Mouse (Mus musculus) midbrain, embryonic 15.5 days (tissue): ENCODE measurements around the gene Ccr8. TPM values are rescaled to one million over a fixed set of nuclear protein-coding genes. Genes with fewer than 3 reads are reported as not detected.

Experiments used
- ATAC-seq: fragments of 200-750 bp; cut with Nextera tagmentation; replicated peaks from 2 replicates; pipeline ENCODE4 v1.8.0; 2017; ENCODE audit warnings: moderate TSS enrichment
- H3K27ac ChIP-seq: fragments of 300-500 bp; sonication (generic); 2 replicates; pipeline ENCODE4 v1.5.1; 2015; ENCODE audit warnings: mild to moderate bottlenecking, inconsistent platforms
- H3K27me3 ChIP-seq: fragments of 300-500 bp; sonication (generic); replicated peaks from 2 replicates; pipeline ENCODE4 v1.6.1; 2015; ENCODE audit warnings: inconsistent platforms
- H3K36me3 ChIP-seq: fragments of 300-500 bp; sonication (generic); replicated peaks from 2 replicates; pipeline ENCODE4 v1.6.1; 2015; ENCODE audit warnings: inconsistent platforms
- H3K4me1 ChIP-seq: fragments of 300-500 bp; sonication (generic); 2 replicates; pipeline ENCODE4 v1.6.1; 2015; ENCODE audit warnings: inconsistent platforms
- H3K4me2 ChIP-seq: fragments of 300-500 bp; sonication (generic); 2 replicates; pipeline ENCODE4 v1.6.1; 2015; ENCODE audit warnings: inconsistent platforms, mild to moderate bottlenecking, moderate library complexity
- H3K4me3 ChIP-seq: fragments of 300-500 bp; sonication (generic); 2 replicates; pipeline ENCODE4 v1.5.1; 2015; ENCODE audit warnings: mild to moderate bottlenecking, inconsistent platforms
- H3K9ac ChIP-seq: fragments of 300-500 bp; sonication (generic); 2 replicates; pipeline ENCODE4 v1.6.1; 2015; ENCODE audit warnings: mild to moderate bottlenecking, inconsistent platforms
- H3K9me3 ChIP-seq: fragments of 300-500 bp; sonication (generic); 2 replicates; pipeline ENCODE4 v1.6.1; 2016; ENCODE audit warnings: inconsistent platforms
- WGBS: fragments of 180-500 bp; shearing (Covaris S2); methylation state at CpG from one replicate; pipeline ENCODE4 v1.1.7; 2015; ENCODE audit warnings: mixed read lengths; 5-methylcytosine and 5-hydroxymethylcytosine counted together
- polyA plus RNA-seq: library from polyadenylated mRNA; unstranded; fragments of >200 nt; fragmentation: Nextera tagmentation; extraction: Ambion mirVana; gene quantifications from 2 replicates; pipeline ENCODE4 v1.2.1, GENCODE M21; 2015

The Ccr8 gene
- polyA plus RNA-seq: not detected in 2 replicates

- no peak within 1 kb of the TSS for H3K4me3 ChIP-seq
- no peak within 1 kb of the TSS for H3K9ac ChIP-seq
- H3K36me3 ChIP-seq: no peaks in the 10 kb centered on the region
- H3K9me3 ChIP-seq: no peaks in the 10 kb centered on the region
- no peak within 1 kb of the TSS for H3K27ac ChIP-seq
- 80% methylated on average over 5 of the region's 5 CpGs for WGBS
- H3K27me3 ChIP-seq: no peaks in the 10 kb centered on the region
- ATAC-seq: no peak
- H3K4me1 ChIP-seq: no peaks in the 10 kb centered on the region
- H3K4me2 ChIP-seq: no peak within 1 kb of the TSS
Observed at GRCm38 (mm10) chr9:120091696-120092238, at the start of gene Ccr8. Ccr8 (plus strand) TSS chr9:120092114.

DNA sequence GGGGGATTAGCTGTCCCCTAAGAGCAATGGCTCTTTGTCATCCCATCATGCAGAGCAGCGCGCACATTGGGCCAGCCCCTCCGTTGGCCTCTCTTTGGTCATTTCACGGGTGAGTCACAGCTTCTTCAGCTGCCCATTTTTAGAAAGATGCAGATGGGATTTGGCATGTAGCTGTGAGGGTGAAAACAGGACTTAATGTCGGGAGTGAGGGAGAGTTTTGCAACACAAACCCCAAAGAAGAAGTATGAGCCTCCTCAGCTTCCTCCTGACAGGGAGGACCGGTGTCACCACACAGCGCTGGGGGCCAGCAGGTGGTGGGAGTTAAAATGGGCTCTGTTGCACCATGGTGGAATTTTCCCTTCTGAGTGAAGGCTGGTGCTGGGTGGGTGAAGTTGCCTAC lies 48.8 kb upstream of the Ccr8 start:
- H3K9me3 ChIP-seq: no peaks in the 10 kb centered on the region
- ATAC-seq: no peak
- no peaks in the 10 kb centered on the region for H3K4me1 ChIP-seq
- no peak overlapping the region for H3K4me2 ChIP-seq
- no peak overlapping the region for H3K4me3 ChIP-seq
- H3K36me3 ChIP-seq: no peaks in the 10 kb centered on the region
- no peaks in the 10 kb centered on the region for H3K27me3 ChIP-seq
- 85% methylated on average over 7 of the region's 7 CpGs for WGBS
- H3K9ac ChIP-seq: no peak overlapping the region
- H3K27ac ChIP-seq: no peak overlapping the region

- no peaks in the 10 kb centered on the region for H3K9me3 ChIP-seq
- H3K9ac ChIP-seq: no peak overlapping the region
- no peaks in the 10 kb centered on the region for H3K4me1 ChIP-seq
- WGBS: 78% methylated on average over 6 of the region's 6 CpGs
- H3K36me3 ChIP-seq: no peaks in the 10 kb centered on the region
- H3K27me3 ChIP-seq: no peaks in the 10 kb centered on the region
- H3K4me2 ChIP-seq: no peak overlapping the region
- no peak for ATAC-seq
- H3K27ac ChIP-seq: no peak overlapping the region
- H3K4me3 ChIP-seq: no peak overlapping the region
Observed at GRCm38 (mm10) chr9:120048495-120048894, 43.4 kb upstream of the Ccr8 start.

GRCm38 (mm10) chr9:120049407-120049806 lies 42.5 kb upstream of the Ccr8 start:
- Histone ChIP-seq H3K9ac (no peak overlapping the region), H3K36me3 (no peaks in the 10 kb centered on the region), H3K4me3 (no peak overlapping the region), H3K27me3 (no peaks in the 10 kb centered on the region), H3K4me1 (no peaks in the 10 kb centered on the region), H3K9me3 (no peaks in the 10 kb centered on the region), H3K4me2 (no peak overlapping the region), H3K27ac (no peak overlapping the region)
- 83% methylated on average over 3 of the region's 3 CpGs for WGBS
- ATAC-seq: no peak

GRCm38 (mm10) chr9:120054545-120055277 lies 37.2 kb upstream of the Ccr8 start:
- Histone ChIP-seq H3K9ac (no peak overlapping the region), H3K36me3 (no peaks in the 10 kb centered on the region)

GRCm38 (mm10) chr9:120056201-120056600 lies 35.7 kb upstream of the Ccr8 start:
- H3K4me2 ChIP-seq: no peak overlapping the region
- 84% methylated on average over 9 of the region's 9 CpGs for WGBS
- H3K9ac ChIP-seq: no peak overlapping the region
- H3K4me1 ChIP-seq: no peaks in the 10 kb centered on the region
- no peak for ATAC-seq
- no peaks in the 10 kb centered on the region for H3K27me3 ChIP-seq
- no peak overlapping the region for H3K27ac ChIP-seq
- H3K4me3 ChIP-seq: no peak overlapping the region
- H3K9me3 ChIP-seq: no peaks in the 10 kb centered on the region
- H3K36me3 ChIP-seq: no peaks in the 10 kb centered on the region

More at GRCm38 (mm10) chr9:120054545-120055277, 37.2 kb upstream of the Ccr8 start:
- H3K4me3 ChIP-seq: no peak overlapping the region
- H3K27ac ChIP-seq: no peak overlapping the region
- no peak for ATAC-seq
- H3K4me2 ChIP-seq: no peak overlapping the region
- H3K4me1 ChIP-seq: no peaks in the 10 kb centered on the region
- H3K27me3 ChIP-seq: no peaks in the 10 kb centered on the region
- WGBS: 39% methylated on average over 8 of the region's 8 CpGs
- no peaks in the 10 kb centered on the region for H3K9me3 ChIP-seq

DNA sequence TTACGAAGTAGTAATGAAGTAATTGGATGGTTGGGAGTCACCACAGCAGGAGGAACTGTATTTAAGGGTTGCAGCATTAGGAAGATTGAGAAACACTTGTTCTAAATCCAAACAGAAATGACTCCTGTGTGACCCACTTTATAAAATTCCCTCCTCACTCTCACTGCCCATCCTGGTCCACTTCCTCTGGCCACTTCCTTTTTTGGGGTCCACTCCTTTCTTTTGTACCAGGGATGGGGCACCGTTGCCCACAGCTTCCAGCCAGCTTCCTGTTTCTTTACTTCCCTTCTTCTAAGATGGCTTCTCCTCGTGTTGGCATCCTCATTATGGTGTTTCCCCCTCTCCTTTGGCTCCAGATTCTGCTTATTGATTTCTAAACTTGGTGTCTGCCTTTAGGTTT lies 33.2 kb upstream of the Ccr8 start:
- Histone ChIP-seq H3K27ac (no peak overlapping the region), H3K36me3 (no peaks in the 10 kb centered on the region), H3K4me1 (no peaks in the 10 kb centered on the region), H3K27me3 (no peaks in the 10 kb centered on the region), H3K9ac (no peak overlapping the region), H3K4me3 (no peak overlapping the region), H3K4me2 (no peak overlapping the region), H3K9me3 (no peaks in the 10 kb centered on the region)
- no peak for ATAC-seq
- 72% methylated on average over 3 of the region's 3 CpGs for WGBS

GRCm38 (mm10) chr9:120064317-120064716 lies 27.6 kb upstream of the Ccr8 start:
- no peaks in the 10 kb centered on the region for H3K9me3 ChIP-seq
- 81% methylated on average over 4 of the region's 4 CpGs for WGBS
- H3K36me3 ChIP-seq: no peaks in the 10 kb centered on the region
- no peaks in the 10 kb centered on the region for H3K4me1 ChIP-seq
- no peak overlapping the region for H3K4me2 ChIP-seq
- H3K27me3 ChIP-seq: no peaks in the 10 kb centered on the region
- no peak overlapping the region for H3K4me3 ChIP-seq
- no peak overlapping the region for H3K27ac ChIP-seq
- H3K9ac ChIP-seq: no peak overlapping the region
- ATAC-seq: no peak

GRCm38 (mm10) chr9:120067609-120068008 lies 24.3 kb upstream of the Ccr8 start:
- no peak for ATAC-seq
- WGBS: 88% methylated on average over 2 of the region's 2 CpGs
- Histone ChIP-seq H3K4me1 (no peaks in the 10 kb centered on the region), H3K27me3 (no peaks in the 10 kb centered on the region), H3K9me3 (no peaks in the 10 kb centered on the region), H3K9ac (no peak overlapping the region), H3K36me3 (no peaks in the 10 kb centered on the region), H3K4me3 (no peak overlapping the region), H3K4me2 (no peak overlapping the region), H3K27ac (no peak overlapping the region)

DNA sequence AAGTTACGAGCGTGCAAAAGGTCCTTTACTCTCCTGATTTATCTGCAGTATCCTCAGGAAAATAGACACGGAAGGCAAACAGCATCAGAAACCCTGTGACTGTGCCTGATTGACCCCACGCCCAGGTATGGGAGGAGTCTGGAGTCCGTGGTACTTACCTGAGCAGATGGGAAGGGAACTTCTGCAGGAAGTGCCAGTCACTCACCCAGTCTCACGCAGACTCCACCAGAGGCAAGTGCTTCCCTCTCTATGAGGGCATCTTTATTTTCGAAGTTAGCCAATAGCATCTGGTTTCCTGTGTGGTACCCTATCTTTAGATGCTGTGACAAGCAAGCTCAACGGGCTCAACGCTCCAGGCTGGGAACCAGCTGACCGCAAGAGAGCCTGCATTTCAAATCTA lies 23.9 kb upstream of the Ccr8 start:
- Histone ChIP-seq H3K9ac (no peak overlapping the region), H3K4me3 (no peak overlapping the region), H3K36me3 (no peaks in the 10 kb centered on the region), H3K27ac (no peak overlapping the region), H3K9me3 (no peaks in the 10 kb centered on the region), H3K4me2 (no peak overlapping the region), H3K4me1 (no peaks in the 10 kb centered on the region), H3K27me3 (no peaks in the 10 kb centered on the region)
- 69% methylated on average over 10 of the region's 10 CpGs for whole genome bisulfite sequencing
- no peak for ATAC-seq

GRCm38 (mm10) chr9:120069779-120070178 lies 22.1 kb upstream of the Ccr8 start, which contains the start of gene Cx3cr1:
Cx3cr1 (minus strand) TSS chr9:120069879.
- Histone ChIP-seq H3K4me1 (no peaks in the 10 kb centered on the region), H3K9me3 (no peaks in the 10 kb centered on the region), H3K27ac (no peak within 1 kb of the TSS), H3K27me3 (no peaks in the 10 kb centered on the region), H3K36me3 (no peaks in the 10 kb centered on the region), H3K4me3 (no peak within 1 kb of the TSS), H3K4me2 (no peak within 1 kb of the TSS), H3K9ac (no peak within 1 kb of the TSS)
- ATAC-seq: no peak
- WGBS: 86% methylated on average over 11 of the region's 11 CpGs

DNA sequence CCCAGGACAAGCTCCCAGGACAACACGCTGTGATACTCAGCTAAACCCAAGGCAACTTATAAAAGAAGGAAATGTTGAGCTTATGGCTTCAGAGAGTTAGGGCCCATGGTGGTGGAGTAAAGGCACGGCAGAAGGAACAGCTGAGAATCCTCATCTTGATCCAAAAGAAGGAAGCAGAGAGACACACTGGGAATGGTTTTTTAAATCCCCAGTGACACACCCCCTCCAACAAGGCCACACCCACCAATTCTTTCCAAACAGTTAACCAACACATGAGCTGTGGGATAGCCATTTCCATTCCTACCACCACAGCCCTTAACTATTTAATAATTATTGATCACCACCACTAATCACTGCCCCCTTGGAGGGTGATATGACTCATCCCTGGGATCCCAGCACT lies 20.7 kb upstream of the Ccr8 start:
- H3K9me3 ChIP-seq: no peaks in the 10 kb centered on the region
- no peak overlapping the region for H3K9ac ChIP-seq
- ATAC-seq: no peak
- H3K4me3 ChIP-seq: no peak overlapping the region
- 71% methylated on average over 2 of the region's 2 CpGs for WGBS
- H3K36me3 ChIP-seq: no peaks in the 10 kb centered on the region
- H3K4me2 ChIP-seq: no peak overlapping the region
- no peak overlapping the region for H3K27ac ChIP-seq
- no peaks in the 10 kb centered on the region for H3K27me3 ChIP-seq
- no peaks in the 10 kb centered on the region for H3K4me1 ChIP-seq

GRCm38 (mm10) chr9:120073169-120073568 lies 18.7 kb upstream of the Ccr8 start:
- H3K4me1 ChIP-seq: no peaks in the 10 kb centered on the region

More at GRCm38 (mm10) chr9:120073169-120073568, 18.7 kb upstream of the Ccr8 start:
- H3K4me2 ChIP-seq: no peak overlapping the region
- no peak overlapping the region for H3K9ac ChIP-seq
- no peak overlapping the region for H3K4me3 ChIP-seq
- no peaks in the 10 kb centered on the region for H3K9me3 ChIP-seq
- no peak for ATAC-seq
- H3K27me3 ChIP-seq: no peaks in the 10 kb centered on the region
- H3K27ac ChIP-seq: no peak overlapping the region
- WGBS: 19% methylated on average over 3 of the region's 3 CpGs
- no peaks in the 10 kb centered on the region for H3K36me3 ChIP-seq
